Mouse (Mus musculus) stomach, embryonic 15.5 days (tissue): Measurements from ENCODE around the gene Fstl3. TPM values are rescaled to one million over a fixed set of nuclear protein-coding genes. Genes with fewer than 3 reads are reported as not detected.

Source experiments
- ATAC-seq: fragments of 200-750 bp; cut with Nextera tagmentation; 2 replicates; pipeline ENCODE4 v1.8.0; 2017; ENCODE audit warnings: low read depth, moderate number of reproducible peaks, moderate TSS enrichment; ENCODE audit not compliant: insufficient read depth, low FRiP score
- H3K27ac ChIP-seq: fragments of 300-500 bp; sonication (generic); 2 replicates; pipeline ENCODE4 v1.5.1; 2015; ENCODE audit warnings: mild to moderate bottlenecking, inconsistent platforms
- H3K27me3 ChIP-seq: fragments of 300-500 bp; sonication (generic); replicated peaks from 2 replicates; pipeline ENCODE4 v1.6.1; 2015; ENCODE audit warnings: inconsistent platforms
- H3K36me3 ChIP-seq: fragments of 300-500 bp; sonication (generic); 2 replicates; pipeline ENCODE4 v1.6.1; 2015; ENCODE audit warnings: inconsistent platforms
- H3K4me1 ChIP-seq: fragments of 300-500 bp; sonication (generic); 2 replicates; pipeline ENCODE4 v1.6.1; 2015; ENCODE audit warnings: inconsistent platforms
- H3K4me2 ChIP-seq: fragments of 300-500 bp; sonication (generic); 2 replicates; pipeline ENCODE4 v1.6.1; 2015; ENCODE audit warnings: mild to moderate bottlenecking, inconsistent platforms
- H3K4me3 ChIP-seq: fragments of 300-500 bp; sonication (generic); replicated peaks from 2 replicates; pipeline ENCODE4 v1.5.1; 2015; ENCODE audit warnings: inconsistent platforms
- H3K9ac ChIP-seq: fragments of 300-500 bp; sonication (generic); 2 replicates; pipeline ENCODE4 v1.6.1; 2015; ENCODE audit warnings: inconsistent platforms
- H3K9me3 ChIP-seq: fragments of 300-500 bp; sonication (generic); 2 replicates; pipeline ENCODE4 v1.6.1; 2016; ENCODE audit warnings: inconsistent platforms
- WGBS: fragments of 180-500 bp; shearing (Covaris S2); methylation state at CpG from one replicate; pipeline ENCODE4 v1.1.7; 2015; 5-methylcytosine and 5-hydroxymethylcytosine counted together
- polyA plus RNA-seq: library from polyadenylated mRNA; unstranded; fragments of >200 nt; fragmentation: Nextera tagmentation; extraction: Ambion mirVana; gene quantifications from 2 replicates; pipeline ENCODE4 v1.2.1, GENCODE M21; 2015

The Fstl3 gene
- polyA plus RNA-seq, 1 experiment from 2014 or later, result 15.5 TPM

GRCm38 (mm10) chr10:79779193-79779592, 2.1 kb downstream of the Fstl3 start:
- Histone ChIP-seq H3K4me3 (no peak overlapping the region), H3K9ac (no peak overlapping the region), H3K27me3 (no peaks in the 10 kb centered on the region), H3K36me3 (no peaks in the 10 kb centered on the region), H3K9me3 (no peaks in the 10 kb centered on the region), H3K27ac (no peak overlapping the region), H3K4me1 (peaks cover 41% of the 10 kb centered on the region), H3K4me2 (no peak overlapping the region)
- WGBS, result 32% methylated on average over 2 of the region's 2 CpGs
- ATAC-seq, result no peak

GRCm38 (mm10) chr10:79779784-79780663, 3.0 kb downstream of the Fstl3 start:
- Histone ChIP-seq H3K9me3 (no peaks in the 10 kb centered on the region), H3K4me2 (peak overlapping the region; percentile 87), H3K27ac (peak overlapping the region; percentile 74), H3K4me1 (peaks cover 41% of the 10 kb centered on the region), H3K4me3 (peak overlapping the region; percentile 50), H3K27me3 (no peaks in the 10 kb centered on the region), H3K36me3 (no peaks in the 10 kb centered on the region), H3K9ac (no peak overlapping the region; the same call in 1 of the 2 replicates)
- WGBS, result 2% methylated on average over 54 of the region's 55 CpGs
- ATAC-seq, result peak; percentile 90

- Histone ChIP-seq H3K27me3 (no peaks in the 10 kb centered on the region), H3K4me2 (peak overlapping the region; percentile 87), H3K9ac (no peak overlapping the region), H3K36me3 (no peaks in the 10 kb centered on the region), H3K9me3 (no peaks in the 10 kb centered on the region), H3K4me1 (peaks cover 41% of the 10 kb centered on the region), H3K27ac (peak overlapping the region; percentile 74), H3K4me3 (peak overlapping the region; percentile 50)
- WGBS, result under 1% methylated on average over 13 of the region's 13 CpGs
- no peak for ATAC-seq
Measured at GRCm38 (mm10) chr10:79780664-79781015, 3.6 kb downstream of the Fstl3 start.

GRCm38 (mm10) chr10:79781139-79781538, 4.1 kb downstream of the Fstl3 start:
- H3K4me2 ChIP-seq, result peak overlapping the region; percentile 87
- no peak overlapping the region for H3K9ac ChIP-seq
- H3K36me3 ChIP-seq, result no peaks in the 10 kb centered on the region
- H3K27ac ChIP-seq, result peak overlapping the region; percentile 74
- H3K4me3 ChIP-seq, result peak overlapping the region; percentile 50
- ATAC-seq, result no peak
- 27% methylated on average over 21 of the region's 21 CpGs for WGBS
- no peaks in the 10 kb centered on the region for H3K9me3 ChIP-seq
- no peaks in the 10 kb centered on the region for H3K27me3 ChIP-seq
- H3K4me1 ChIP-seq, result peaks cover 41% of the 10 kb centered on the region

GRCm38 (mm10) chr10:79781956-79782355, 4.9 kb downstream of the Fstl3 start:
- no peaks in the 10 kb centered on the region for H3K27me3 ChIP-seq
- WGBS, result 68% methylated on average over 5 of the region's 5 CpGs
- no peak overlapping the region for H3K9ac ChIP-seq
- H3K4me2 ChIP-seq, result no peak overlapping the region
- H3K36me3 ChIP-seq, result no peaks in the 10 kb centered on the region
- H3K9me3 ChIP-seq, result no peaks in the 10 kb centered on the region
- H3K27ac ChIP-seq, result no peak overlapping the region
- peaks cover 37% of the 10 kb centered on the region for H3K4me1 ChIP-seq
- no peak overlapping the region for H3K4me3 ChIP-seq
- ATAC-seq, result no peak

- Histone ChIP-seq H3K4me1 (peaks cover 26% of the 10 kb centered on the region), H3K4me3 (no peak overlapping the region), H3K9me3 (no peaks in the 10 kb centered on the region), H3K4me2 (no peak overlapping the region), H3K27me3 (no peaks in the 10 kb centered on the region), H3K9ac (no peak overlapping the region), H3K27ac (no peak overlapping the region), H3K36me3 (no peaks in the 10 kb centered on the region)
- no peak for ATAC-seq
- WGBS, result 57% methylated on average over 7 of the region's 7 CpGs
Measured at GRCm38 (mm10) chr10:79783050-79783449, 6.0 kb downstream of the Fstl3 start.

- Histone ChIP-seq H3K27ac (no peak overlapping the region), H3K4me2 (no peak overlapping the region), H3K4me3 (no peak overlapping the region), H3K9me3 (no peaks in the 10 kb centered on the region), H3K9ac (no peak overlapping the region), H3K36me3 (no peaks in the 10 kb centered on the region), H3K4me1 (peaks cover 15% of the 10 kb centered on the region), H3K27me3 (no peaks in the 10 kb centered on the region)
- ATAC-seq, result no peak
- WGBS, result 47% methylated on average over 27 of the region's 27 CpGs
Measured at GRCm38 (mm10) chr10:79783920-79784800, 7.1 kb downstream of the Fstl3 start.

- no peaks in the 10 kb centered on the region for H3K4me1 ChIP-seq
- no peaks in the 10 kb centered on the region for H3K9me3 ChIP-seq
- H3K4me3 ChIP-seq, result no peak overlapping the region
- H3K4me2 ChIP-seq, result no peak overlapping the region
- H3K27ac ChIP-seq, result no peak overlapping the region
- WGBS, result 29% methylated on average over 7 of the region's 7 CpGs
- H3K9ac ChIP-seq, result no peak overlapping the region
- no peak for ATAC-seq
- H3K27me3 ChIP-seq, result no peaks in the 10 kb centered on the region
- no peaks in the 10 kb centered on the region for H3K36me3 ChIP-seq
Measured at GRCm38 (mm10) chr10:79788386-79789158, 11.5 kb downstream of the Fstl3 start.

- Histone ChIP-seq H3K4me2 (no peak overlapping the region), H3K4me1 (peaks cover 7% of the 10 kb centered on the region), H3K27ac (no peak overlapping the region), H3K4me3 (no peak overlapping the region), H3K9ac (no peak overlapping the region), H3K36me3 (no peaks in the 10 kb centered on the region), H3K9me3 (no peaks in the 10 kb centered on the region), H3K27me3 (no peaks in the 10 kb centered on the region)
- ATAC-seq, result no peak
- 59% methylated on average over 2 of the region's 2 CpGs for WGBS
Measured at GRCm38 (mm10) chr10:79789581-79789980, 12.5 kb downstream of the Fstl3 start.

- Histone ChIP-seq H3K36me3 (no peaks in the 10 kb centered on the region), H3K4me1 (peaks cover 15% of the 10 kb centered on the region), H3K9ac (no peak within 1 kb of the TSS), H3K4me2 (no peak within 1 kb of the TSS), H3K27me3 (no peaks in the 10 kb centered on the region), H3K9me3 (no peaks in the 10 kb centered on the region), H3K4me3 (no peak within 1 kb of the TSS), H3K27ac (no peak within 1 kb of the TSS)
- WGBS, result 76% methylated on average over 4 of the region's 4 CpGs
- no peak for ATAC-seq
Measured at GRCm38 (mm10) chr10:79790861-79791260, 13.8 kb downstream of the Fstl3 start, which contains the start of gene Prss57. Prss57 (minus strand) TSS chr10:79790961.

- Histone ChIP-seq H3K36me3 (no peaks in the 10 kb centered on the region), H3K4me3 (no peak overlapping the region), H3K4me2 (no peak overlapping the region), H3K4me1 (peaks cover 21% of the 10 kb centered on the region), H3K27ac (no peak overlapping the region), H3K27me3 (no peaks in the 10 kb centered on the region), H3K9ac (no peak overlapping the region), H3K9me3 (no peaks in the 10 kb centered on the region)
- 77% methylated on average over 5 of the region's 5 CpGs for WGBS
- no peak for ATAC-seq
Measured at GRCm38 (mm10) chr10:79792339-79793040, 15.4 kb downstream of the Fstl3 start.
